Mouse (Mus musculus): ENCODE results near the gene Usf2. TPM values are rescaled to one million over a fixed set of nuclear protein-coding genes. Genes with fewer than 3 reads are reported as not detected.
"Not testable (repeated sequence)": the region's sequence is repeated elsewhere in the genome, so short reads cannot be mapped to it uniquely, and the experiment has no call there.

Gene Usf2
- polyA plus RNA-seq, 1 experiment from 2014 or later = 21.1 TPM

GRCm38 (mm10) chr7:30945876-30946275 is 10.7 kb downstream of the Usf2 start:
- DNase-seq (ENCODE audit: low spot score) = no peak
- Histone ChIP-seq H3K36me3 (ENCODE audit: insufficient read depth, low read length) (no peaks in the 10 kb centered on the region; the same call in 1 of the 2 replicates), H3K27me3 (replicated peaks; ENCODE audit: insufficient read depth, low read length) (no peaks in the 10 kb centered on the region), H3K4me2 (replicated peaks; ENCODE audit: low read depth, low read length) (no peak overlapping the region), H3K27ac (ENCODE audit: low read length) (no peak overlapping the region), H3K4me1 (ENCODE audit: insufficient read depth, low read depth, low read length) (no peaks in the 10 kb centered on the region), H3K9me3 (ENCODE audit: low read length) (no peaks in the 10 kb centered on the region), H3K4me3 (ENCODE audit: low read depth, low read length) (no peak overlapping the region), H3K9ac (replicated peaks; ENCODE audit: low read depth) (no peak overlapping the region)
- no peak for ATAC-seq
- 92% methylated on average over 7 of the region's 7 CpGs for WGBS
- no peak for TF ChIP-seq CTCF (IDR thresholded peaks at IDR 0.05)
- TF ChIP-seq EP300 (IDR thresholded peaks at IDR 0.05) = no peak

DNA sequence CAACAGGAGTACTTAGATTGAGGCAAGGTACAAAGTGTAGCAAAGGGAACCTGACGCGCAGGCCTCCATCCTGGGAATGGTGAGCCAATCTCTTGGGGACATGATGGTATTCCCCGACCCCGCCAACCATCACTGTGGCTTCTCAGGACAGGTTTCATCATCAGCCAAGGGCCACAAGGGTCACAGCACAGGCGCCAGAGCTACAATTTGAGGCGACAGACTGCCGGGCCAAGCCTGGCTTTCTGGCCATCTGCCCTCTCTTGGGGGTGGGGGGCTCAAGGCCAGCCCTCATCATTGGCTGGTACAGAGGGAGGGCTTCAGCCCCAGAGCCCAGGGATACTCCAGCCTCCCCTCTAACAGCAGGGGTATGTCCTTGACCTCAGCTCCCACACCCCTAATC is 11.1 kb downstream of the Usf2 start:
- H3K9me3 ChIP-seq (ENCODE audit: low read length); H3K27me3 ChIP-seq (replicated peaks; ENCODE audit: insufficient read depth, low read length); ATAC-seq; H3K9ac ChIP-seq (replicated peaks; ENCODE audit: low read depth); H3K4me2 ChIP-seq (replicated peaks; ENCODE audit: low read depth, low read length); H3K4me3 ChIP-seq (ENCODE audit: low read depth, low read length); H3K27ac ChIP-seq (ENCODE audit: low read length); H3K36me3 ChIP-seq (ENCODE audit: insufficient read depth, low read length); DNase-seq (ENCODE audit: low spot score); H3K4me1 ChIP-seq (ENCODE audit: insufficient read depth, low read depth, low read length): not testable (repeated sequence)
- WGBS = 85% methylated on average over 7 of the region's 7 CpGs

GRCm38 (mm10) chr7:30944706-30945105 is 11.9 kb downstream of the Usf2 start:
- not testable (repeated sequence) for ATAC-seq; H3K27me3 ChIP-seq (replicated peaks; ENCODE audit: insufficient read depth, low read length); H3K9me3 ChIP-seq (ENCODE audit: low read length); H3K4me1 ChIP-seq (ENCODE audit: insufficient read depth, low read depth, low read length); H3K4me3 ChIP-seq (ENCODE audit: low read depth, low read length); H3K4me2 ChIP-seq (replicated peaks; ENCODE audit: low read depth, low read length); H3K27ac ChIP-seq (ENCODE audit: low read length); DNase-seq (ENCODE audit: low spot score); H3K36me3 ChIP-seq (ENCODE audit: insufficient read depth, low read length); H3K9ac ChIP-seq (replicated peaks; ENCODE audit: low read depth)
- 62% methylated on average over 2 of the region's 2 CpGs for WGBS

DNA sequence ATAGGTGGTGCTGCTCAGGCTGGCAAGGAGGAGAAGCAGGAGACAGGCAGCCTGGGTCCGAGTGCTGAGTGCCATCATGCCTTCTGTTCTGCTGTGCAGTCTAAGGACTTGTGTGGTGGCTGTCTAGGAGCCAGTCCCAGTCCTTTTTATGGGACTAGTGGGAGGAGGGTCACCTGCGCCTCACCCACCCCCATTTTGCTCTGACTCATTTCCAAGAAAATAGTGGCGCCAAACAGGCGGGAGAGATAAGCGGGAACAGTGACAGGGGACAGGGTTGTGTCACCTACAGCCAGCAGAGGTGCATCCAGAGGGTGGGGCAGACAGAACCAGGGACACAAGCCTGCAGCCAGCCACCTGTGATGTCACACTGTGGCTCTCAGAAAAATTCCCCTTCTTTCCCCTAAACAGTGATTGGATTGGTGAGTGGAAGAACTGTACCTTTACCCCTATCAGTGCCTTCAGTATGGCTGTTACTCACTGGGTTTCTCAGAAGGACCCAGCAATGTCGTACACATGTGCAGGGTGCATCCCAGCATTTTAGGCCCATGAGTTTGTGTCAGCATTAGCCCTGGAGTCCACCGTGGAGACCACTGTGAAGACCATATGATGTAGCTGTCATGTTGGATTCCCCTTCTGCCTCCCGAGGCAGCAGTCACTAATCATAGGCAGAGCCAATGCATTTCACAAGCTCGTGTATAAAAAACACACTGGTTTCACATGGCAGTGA is 12.5 kb downstream of the Usf2 start, which contains the start of gene Hamp:
Hamp (minus strand) TSS at position 124 of the 727 bp plus-strand sequence.
- H3K27ac ChIP-seq (ENCODE audit: low read length) = no peak within 1 kb of the TSS
- H3K9me3 ChIP-seq (ENCODE audit: low read length) = no peaks in the 10 kb centered on the region

GRCm38 (mm10) chr7:30942365-30942764 is 14.2 kb downstream of the Usf2 start:
- 34% methylated on average over 3 of the region's 3 CpGs for WGBS
- ATAC-seq; H3K36me3 ChIP-seq (ENCODE audit: insufficient read depth, low read length); H3K4me1 ChIP-seq (ENCODE audit: insufficient read depth, low read depth, low read length); H3K27ac ChIP-seq (ENCODE audit: low read length); H3K27me3 ChIP-seq (replicated peaks; ENCODE audit: insufficient read depth, low read length); H3K4me3 ChIP-seq (ENCODE audit: low read depth, low read length); H3K9ac ChIP-seq (replicated peaks; ENCODE audit: low read depth); H3K9me3 ChIP-seq (ENCODE audit: low read length); DNase-seq (ENCODE audit: low spot score); H3K4me2 ChIP-seq (replicated peaks; ENCODE audit: low read depth, low read length): not testable (repeated sequence)

More for the DNA sequence above, 12.5 kb downstream of the Usf2 start, which contains the start of gene Hamp:
- TF ChIP-seq EP300 (IDR thresholded peaks at IDR 0.05) (no peak), CTCF (IDR thresholded peaks at IDR 0.05) (no peak)
- H3K36me3 ChIP-seq (ENCODE audit: insufficient read depth, low read length) = no peaks in the 10 kb centered on the region; the same call in 1 of the 2 replicates
- H3K4me2 ChIP-seq (replicated peaks; ENCODE audit: low read depth, low read length) = no peak within 1 kb of the TSS
- H3K4me3 ChIP-seq (ENCODE audit: low read depth, low read length) = no peak within 1 kb of the TSS
- ATAC-seq (no peak), DNase-seq (ENCODE audit: low spot score) (no peak)
- H3K9ac ChIP-seq (replicated peaks; ENCODE audit: low read depth) = no peak within 1 kb of the TSS
- no peaks in the 10 kb centered on the region for H3K4me1 ChIP-seq (ENCODE audit: insufficient read depth, low read depth, low read length)
- WGBS = 56% methylated on average over 9 of the region's 9 CpGs
- no peaks in the 10 kb centered on the region for H3K27me3 ChIP-seq (replicated peaks; ENCODE audit: insufficient read depth, low read length)

DNA sequence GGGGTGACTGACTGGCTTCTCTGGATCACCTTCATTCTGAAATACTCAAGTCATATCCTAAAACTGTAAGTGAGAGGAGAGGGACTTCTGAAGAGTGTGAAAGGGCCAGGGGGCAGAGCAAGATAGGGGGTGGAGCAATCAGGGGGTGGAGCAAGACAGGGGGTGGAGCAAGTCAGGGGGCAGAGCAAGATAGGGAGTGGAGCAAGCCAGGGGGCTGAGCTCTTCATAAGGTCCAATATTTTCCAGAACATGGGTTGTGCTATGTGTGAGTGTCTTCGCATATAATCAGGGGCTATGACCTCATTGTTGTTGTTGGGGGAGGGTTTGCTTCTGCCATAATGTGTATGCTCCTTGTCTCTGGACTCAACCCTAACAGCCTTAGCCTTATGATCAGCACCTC is 16.5 kb downstream of the Usf2 start:
- 83% methylated on average over 1 of the region's 1 CpGs for WGBS
- H3K4me3 ChIP-seq (ENCODE audit: low read depth, low read length); H3K4me1 ChIP-seq (ENCODE audit: insufficient read depth, low read depth, low read length); H3K9me3 ChIP-seq (ENCODE audit: low read length); ATAC-seq; H3K27me3 ChIP-seq (replicated peaks; ENCODE audit: insufficient read depth, low read length); DNase-seq (ENCODE audit: low spot score); H3K36me3 ChIP-seq (ENCODE audit: insufficient read depth, low read length); H3K9ac ChIP-seq (replicated peaks; ENCODE audit: low read depth); H3K27ac ChIP-seq (ENCODE audit: low read length); H3K4me2 ChIP-seq (replicated peaks; ENCODE audit: low read depth, low read length): not testable (repeated sequence)

GRCm38 (mm10) chr7:30935422-30936099 is 21.0 kb downstream of the Usf2 start:
- H3K36me3 ChIP-seq (ENCODE audit: insufficient read depth, low read length); ATAC-seq; H3K27ac ChIP-seq (ENCODE audit: low read length); H3K4me3 ChIP-seq (ENCODE audit: low read depth, low read length); DNase-seq (ENCODE audit: low spot score); H3K4me2 ChIP-seq (replicated peaks; ENCODE audit: low read depth, low read length); H3K27me3 ChIP-seq (replicated peaks; ENCODE audit: insufficient read depth, low read length); H3K9ac ChIP-seq (replicated peaks; ENCODE audit: low read depth); H3K4me1 ChIP-seq (ENCODE audit: insufficient read depth, low read depth, low read length); H3K9me3 ChIP-seq (ENCODE audit: low read length): not testable (repeated sequence)
- WGBS = 58% methylated on average over 6 of the region's 6 CpGs

DNA sequence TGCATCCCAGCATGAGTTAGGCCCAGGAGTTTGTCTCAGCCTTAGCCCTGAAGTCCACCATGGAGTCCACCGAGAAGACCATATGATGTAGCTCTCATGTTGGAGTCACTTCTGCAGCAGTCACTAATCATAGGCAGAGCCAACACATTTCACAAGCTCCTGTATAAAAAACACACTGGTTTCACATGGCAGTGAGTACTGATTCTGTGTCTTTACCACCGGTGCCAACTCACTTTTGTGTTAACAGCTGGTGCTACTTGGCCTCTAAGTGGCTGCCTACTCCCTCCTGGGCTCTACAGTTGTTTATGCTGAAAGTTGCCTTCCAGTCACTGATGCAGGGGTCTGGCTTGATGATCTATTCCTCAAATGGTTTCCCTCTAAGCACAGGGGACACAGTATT is 32.0 kb downstream of the Usf2 start, which contains the start of gene Hamp2:
Hamp2 (minus strand) TSS at position 101 of the 400 bp plus-strand sequence.
- 70% methylated on average over 2 of the region's 2 CpGs for WGBS
- H3K27me3 ChIP-seq (replicated peaks; ENCODE audit: insufficient read depth, low read length); H3K9ac ChIP-seq (replicated peaks; ENCODE audit: low read depth); H3K27ac ChIP-seq (ENCODE audit: low read length); H3K4me1 ChIP-seq (ENCODE audit: insufficient read depth, low read depth, low read length); H3K4me3 ChIP-seq (ENCODE audit: low read depth, low read length); H3K4me2 ChIP-seq (replicated peaks; ENCODE audit: low read depth, low read length); H3K36me3 ChIP-seq (ENCODE audit: insufficient read depth, low read length); DNase-seq (ENCODE audit: low spot score); H3K9me3 ChIP-seq (ENCODE audit: low read length); ATAC-seq: not testable (repeated sequence)

Data from lung, postnatal 0 days (tissue).